Mouse (Mus musculus) megakaryocyte, embryonic 14.5 days (primary cell): ENCODE data around the gene Nfic.

Experiments used
- FLI1 ChIP-seq: IDR thresholded peaks from 2 replicates; pipeline ENCODE4 v1.6.1; 2012; ENCODE audit warnings: low read length, inconsistent platforms, mixed read lengths
- GATA1 ChIP-seq: IDR thresholded peaks from 3 replicates; pipeline ENCODE4 v1.6.1; 2012; ENCODE audit warnings: mixed read lengths, low read length, inconsistent platforms, borderline replicate concordance

GRCm38 (mm10) chr10:81481605-81482532, 26.4 kb upstream of the Nfic start:
- no peak for TF ChIP-seq GATA1
- no peak for TF ChIP-seq FLI1
